Mouse (Mus musculus) liver, embryonic 14.5 days (tissue): ENCODE measurements around the gene Hemgn.

Experiments used
- CTCF ChIP-seq: IDR thresholded peaks from 2 replicates; pipeline ENCODE4 v1.5.1; 2016; ENCODE audit warnings: antibody characterized with exemption, low read depth, control low read depth
- EP300 ChIP-seq: IDR thresholded peaks from 2 replicates; pipeline ENCODE4 v1.6.1; 2016; ENCODE audit warnings: antibody characterized with exemption, low read depth

DNA sequence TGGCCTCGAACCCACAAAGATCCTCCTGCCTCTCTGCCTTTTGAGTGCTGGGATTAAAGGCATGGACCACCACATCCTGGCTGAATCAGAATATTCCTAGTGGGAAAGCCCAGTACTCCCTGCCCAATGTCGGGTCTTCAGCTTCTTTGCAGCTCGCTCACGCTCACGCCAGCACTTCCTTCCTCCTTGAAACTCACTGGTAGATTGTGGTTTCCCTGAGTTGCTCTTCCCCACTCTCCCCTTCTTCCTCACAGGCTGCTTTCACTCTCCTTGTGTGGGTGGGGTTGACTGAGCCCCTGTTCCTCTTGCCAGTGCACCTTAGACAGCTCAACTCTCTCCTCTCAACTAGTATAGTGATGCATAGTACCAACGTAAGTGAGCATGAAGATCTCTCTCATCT lies 1.8 kb downstream of the Hemgn start:
- no peak for TF ChIP-seq EP300
- no peak for TF ChIP-seq CTCF
